Mouse (Mus musculus) MN1 (cell line): Measurements from ENCODE around the gene Ppp6r2.

Experiments used
- DNase-seq: peaks from one replicate; pipeline ENCODE4 v3.0.0-alpha.2; 2016; ENCODE audit warnings: low spot score

Gene Ppp6r2

GRCm38 (mm10) chr15:89309962-89310498, 98.7 kb downstream of the Ppp6r2 start:
- DNase-seq: peak; percentile 63

GRCm38 (mm10) chr15:89313359-89313758, 102.0 kb downstream of the Ppp6r2 start:
- DNase-seq: no peak

- peak; percentile 66 for DNase-seq
These were observed 102.8 kb downstream of the Ppp6r2 start for GRCm38 (mm10) chr15:89314107-89314506.

- peak; percentile 72 for DNase-seq
These were observed 103.3 kb downstream of the Ppp6r2 start for GRCm38 (mm10) chr15:89314511-89315189.

- peak; percentile 99 for DNase-seq
These were observed 103.9 kb downstream of the Ppp6r2 start, which contains the start of gene Sbf1 for GRCm38 (mm10) chr15:89315190-89315731. TSS of gene Sbf1 (minus strand) at chr15:89315311.

GRCm38 (mm10) chr15:89316146-89316545, 104.8 kb downstream of the Ppp6r2 start:
- peak; percentile 29 for DNase-seq

- no peak for DNase-seq
These were observed 109.9 kb downstream of the Ppp6r2 start for GRCm38 (mm10) chr15:89321264-89321663.

GRCm38 (mm10) chr15:89322670-89323522, 111.5 kb downstream of the Ppp6r2 start, which contains the start of gene Adm2:
TSS of gene Adm2 (plus strand) at chr15:89322720.
- DNase-seq: no peak

GRCm38 (mm10) chr15:89323656-89324055, 112.3 kb downstream of the Ppp6r2 start:
- no peak for DNase-seq

GRCm38 (mm10) chr15:89326441-89326840, 115.1 kb downstream of the Ppp6r2 start:
- no peak for DNase-seq

- no peak for DNase-seq
These were observed 122.9 kb downstream of the Ppp6r2 start, which contains the start of gene Miox for GRCm38 (mm10) chr15:89334271-89334670. TSS of gene Miox (plus strand) at chr15:89334398.

GRCm38 (mm10) chr15:89334774-89335537, 123.6 kb downstream of the Ppp6r2 start:
- DNase-seq: no peak

- DNase-seq: no peak
These were observed 125.1 kb downstream of the Ppp6r2 start for GRCm38 (mm10) chr15:89336422-89336821.
